Mouse (Mus musculus) macrophage (primary cell): ENCODE measurements around the gene Dnajc3. TPM values are rescaled to one million over a fixed set of nuclear protein-coding genes. Genes with fewer than 3 reads are reported as not detected.
A peak's percentile ranks its signal among the peaks of the same experiment; 100 is the strongest.

Experiments
- H3K27ac ChIP-seq: fragments of 350-480 bp; formaldehyde crosslinking; 2 replicates; pipeline ENCODE4 v1.9.0; 2021
- H3K36me3 ChIP-seq: fragments of 350-480 bp; formaldehyde crosslinking; 2 replicates; pipeline ENCODE4 v1.9.0; 2021; ENCODE audit errors: inconsistent target
- H3K4me3 ChIP-seq: fragments of 350-480 bp; formaldehyde crosslinking; 2 replicates; pipeline ENCODE4 v1.9.0; 2021; ENCODE audit errors: inconsistent target
- H3K79me2 ChIP-seq: fragments of 350-480 bp; formaldehyde crosslinking; 2 replicates; pipeline ENCODE4 v1.9.0; 2021; ENCODE audit errors: inconsistent target
- WGBS: methylation state at CpG from one replicate; pipeline ENCODE4 v1.1.7; 2026; ENCODE audit warnings: inconsistent platforms; ENCODE audit not compliant: missing documents; 5-methylcytosine and 5-hydroxymethylcytosine counted together
- polyA plus RNA-seq: library from polyadenylated mRNA; stranded (reverse); fragments of 250-400 nt; gene quantifications from 3 replicates; pipeline ENCODE4 v1.2.4, GENCODE M21; 2018; ENCODE audit warnings: inconsistent platforms
- total RNA-seq, 78 experiments: library from RNA; depleted of rRNA; stranded (reverse); fragments of 250-400 nt; gene quantifications; 1 replicate in 9 of 78; 2 replicates in 24 of 78; 3 replicates in 43 of 78; 4 replicates in 2 of 78; pipeline ENCODE4 v1.2.4; 2018; ENCODE audit warnings: inconsistent platforms in 56 of 78

The Dnajc3 gene
- 10 to 100 TPM in 18 of 26 experiments, 1 to 10 TPM in 8; 5.5 to 28.0 (median 16.2) TPM for total RNA-seq (2018; cell fraction: chromatin; rRNA removed)
- total RNA-seq (2018; cell fraction: cytosol; rRNA removed), result 10 to 100 TPM; 26.1 to 66.5 (median 40.5) TPM
- total RNA-seq (2018; cell fraction: nucleus; rRNA removed), result 10 to 100 TPM; 13.3 to 71.4 (median 39.3) TPM
- 40.1 to 53.3 TPM (median 47.7 TPM) in 3 replicates for polyA plus RNA-seq

DNA sequence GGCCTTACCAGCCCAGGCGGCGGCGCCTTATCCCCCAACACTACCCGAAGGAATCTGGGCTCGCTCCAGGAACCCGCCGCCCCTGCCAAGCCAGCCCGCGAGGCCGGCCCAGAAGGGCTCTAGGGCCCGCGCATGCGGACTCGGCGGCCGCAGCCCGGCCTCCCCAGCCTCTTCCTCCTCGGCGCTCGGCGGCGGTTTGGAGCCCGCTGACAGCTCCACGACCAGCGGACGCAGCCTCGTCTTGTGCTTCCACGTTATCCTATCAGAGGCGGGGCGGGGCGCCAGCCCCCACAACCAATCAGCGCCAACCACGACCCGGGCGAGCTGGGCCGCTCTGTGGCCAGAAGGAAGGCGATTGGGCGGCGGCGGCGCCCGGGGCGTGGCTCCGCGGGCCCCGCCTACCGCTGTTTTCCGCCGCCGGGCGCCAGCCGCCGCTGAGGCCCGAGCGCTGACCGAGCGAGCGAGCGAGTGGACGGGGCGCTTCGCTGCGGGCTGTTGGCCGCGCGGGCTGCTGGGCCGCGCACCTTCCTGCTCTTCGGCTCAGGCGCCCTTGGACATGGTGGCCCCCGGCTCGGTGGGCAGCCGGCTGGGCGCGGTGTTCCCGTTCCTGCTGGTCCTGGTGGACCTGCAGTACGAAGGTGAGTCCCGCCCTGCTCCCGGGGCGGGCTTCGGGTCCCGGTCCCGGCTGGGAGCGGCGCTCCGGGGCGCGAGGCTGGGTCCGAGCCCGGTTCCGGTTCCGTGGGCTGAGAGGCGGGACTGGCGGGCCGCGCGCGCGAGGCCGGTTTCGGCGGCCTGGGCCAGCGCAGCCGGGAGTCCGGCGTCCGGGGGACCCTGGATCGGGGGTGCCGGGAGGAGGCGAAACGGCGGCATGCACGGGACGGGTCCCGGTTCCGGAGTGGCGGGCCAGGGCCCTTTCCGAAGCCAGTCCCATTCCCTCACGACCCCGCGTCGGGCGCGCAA lies at the start of gene Dnajc3:
Gene Dnajc3 (plus strand): TSS at position 444 of the 960 bp plus-strand sequence.
- WGBS, result under 1% methylated on average over 100 of the region's 124 CpGs
- peak within 1 kb of the TSS; percentile 54 for H3K27ac ChIP-seq

DNA sequence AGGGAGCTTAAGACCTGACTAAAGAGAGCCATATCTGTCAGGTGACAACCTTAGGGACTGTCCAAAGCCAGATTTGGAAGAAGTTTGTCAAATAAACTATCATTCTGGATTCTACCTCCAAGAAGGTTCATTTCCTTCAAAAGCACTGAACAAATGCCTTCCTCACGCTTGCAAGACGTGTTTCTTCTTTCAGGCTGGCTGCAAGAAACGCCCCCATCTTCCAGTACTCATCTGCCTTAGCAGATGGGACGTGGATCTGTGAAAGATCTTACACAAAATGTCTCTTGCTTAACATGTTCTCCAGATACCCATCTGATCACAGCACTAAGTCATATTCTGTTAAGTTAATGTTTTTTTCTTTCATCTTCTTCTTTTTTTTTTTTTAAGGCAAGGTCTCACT lies 47.7 kb upstream of the Dnajc3 start:
- 88% methylated on average over 4 of the region's 4 CpGs for WGBS
- H3K79me2 ChIP-seq, result no peaks in the 10 kb centered on the region
- H3K36me3 ChIP-seq, result no peaks in the 10 kb centered on the region
- H3K4me3 ChIP-seq, result no peak overlapping the region
- no peak overlapping the region for H3K27ac ChIP-seq

More for the DNA sequence above, at the start of gene Dnajc3:
- Histone ChIP-seq H3K4me3 (peak within 1 kb of the TSS; percentile 62), H3K79me2 (peaks cover 46% of the 10 kb centered on the region), H3K36me3 (no peaks in the 10 kb centered on the region)

DNA sequence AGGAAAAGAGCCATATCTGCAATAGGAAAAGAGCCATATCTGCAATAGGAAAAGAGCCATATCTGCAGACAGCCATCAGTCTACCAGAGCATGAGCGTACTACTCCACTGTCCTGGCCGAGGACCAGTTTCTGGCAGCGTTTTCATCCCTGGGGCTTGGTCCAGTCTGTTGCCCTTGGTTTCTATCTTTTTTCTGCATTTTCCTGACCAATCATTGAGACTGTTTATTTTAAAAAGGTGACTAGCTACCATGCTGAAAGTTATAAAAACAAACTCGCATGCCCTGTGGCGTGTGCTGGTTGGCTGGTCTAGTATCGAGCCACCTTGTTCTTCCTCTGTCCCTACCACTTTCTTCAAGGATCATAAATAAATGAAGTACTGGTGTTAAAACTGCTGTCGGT lies 42.5 kb upstream of the Dnajc3 start:
- WGBS, result 88% methylated on average over 7 of the region's 7 CpGs
- Histone ChIP-seq H3K4me3 (no peak overlapping the region), H3K36me3 (no peaks in the 10 kb centered on the region), H3K79me2 (no peaks in the 10 kb centered on the region), H3K27ac (no peak overlapping the region)

DNA sequence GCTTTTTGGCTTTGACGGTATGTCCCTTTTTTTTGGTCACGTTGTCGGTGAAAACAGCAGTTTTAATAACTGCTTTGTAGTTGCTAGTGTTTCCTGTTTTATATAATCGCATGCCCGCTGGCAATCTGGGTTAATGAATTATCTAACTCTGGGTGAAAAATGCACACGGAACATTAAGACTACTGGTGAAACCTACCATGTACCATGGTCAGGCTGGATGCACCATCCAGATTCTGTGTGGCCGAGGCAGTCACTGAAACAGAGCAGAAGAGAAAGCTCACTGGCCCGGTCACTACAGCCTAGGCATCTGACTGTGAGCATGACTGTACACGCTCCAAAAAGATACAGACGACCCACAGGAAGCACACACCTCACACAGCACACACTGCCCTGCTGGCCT lies 42.1 kb upstream of the Dnajc3 start:
- Histone ChIP-seq H3K79me2 (no peaks in the 10 kb centered on the region), H3K36me3 (no peaks in the 10 kb centered on the region), H3K4me3 (no peak overlapping the region), H3K27ac (no peak overlapping the region)
- WGBS, result 77% methylated on average over 10 of the region's 10 CpGs

DNA sequence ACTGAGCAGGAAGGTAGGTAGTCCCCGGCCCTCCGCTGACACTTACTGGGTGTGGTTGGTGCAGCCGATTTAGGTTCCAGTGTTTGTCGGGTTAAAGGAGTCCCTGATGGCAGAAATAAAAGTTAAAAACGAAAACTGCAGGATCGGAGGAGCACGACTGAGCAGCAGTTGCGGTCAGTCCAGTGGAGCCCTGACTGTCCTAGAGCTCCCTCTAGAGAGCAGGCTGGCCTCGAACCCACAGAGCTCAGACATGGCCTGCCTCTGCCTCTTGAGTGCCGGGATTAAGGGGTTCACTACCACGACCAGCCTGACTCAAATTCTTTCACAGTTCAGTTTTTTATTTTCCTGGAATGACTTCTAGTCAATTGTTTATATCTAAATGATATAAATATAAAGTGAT lies 37.8 kb upstream of the Dnajc3 start:
- H3K79me2 ChIP-seq, result no peaks in the 10 kb centered on the region
- H3K4me3 ChIP-seq, result no peak overlapping the region
- WGBS, result 82% methylated on average over 11 of the region's 11 CpGs
- H3K36me3 ChIP-seq, result no peaks in the 10 kb centered on the region
- H3K27ac ChIP-seq, result no peak overlapping the region

DNA sequence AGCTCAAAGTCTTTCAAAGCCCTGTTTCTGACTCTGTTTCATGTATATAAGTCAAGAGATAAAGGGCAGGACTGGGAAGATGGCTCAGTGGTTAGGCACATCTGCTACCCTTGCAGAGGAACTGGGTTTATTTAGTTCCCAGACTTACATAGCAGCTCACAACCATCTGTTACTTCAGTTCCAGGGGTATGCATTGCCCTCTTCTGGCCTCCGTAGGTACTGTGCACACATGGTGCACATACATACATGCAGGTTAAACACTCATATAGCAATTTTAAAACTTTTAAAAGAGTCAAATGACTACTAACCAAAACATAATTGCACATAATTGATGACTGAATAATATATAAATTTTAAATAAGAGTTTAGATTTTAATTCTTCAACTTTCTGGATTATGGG lies 36.9 kb upstream of the Dnajc3 start:
- Histone ChIP-seq H3K27ac (no peak overlapping the region), H3K36me3 (no peaks in the 10 kb centered on the region), H3K79me2 (no peaks in the 10 kb centered on the region), H3K4me3 (no peak overlapping the region)
- 91% methylated on average over 1 of the region's 1 CpGs for WGBS

DNA sequence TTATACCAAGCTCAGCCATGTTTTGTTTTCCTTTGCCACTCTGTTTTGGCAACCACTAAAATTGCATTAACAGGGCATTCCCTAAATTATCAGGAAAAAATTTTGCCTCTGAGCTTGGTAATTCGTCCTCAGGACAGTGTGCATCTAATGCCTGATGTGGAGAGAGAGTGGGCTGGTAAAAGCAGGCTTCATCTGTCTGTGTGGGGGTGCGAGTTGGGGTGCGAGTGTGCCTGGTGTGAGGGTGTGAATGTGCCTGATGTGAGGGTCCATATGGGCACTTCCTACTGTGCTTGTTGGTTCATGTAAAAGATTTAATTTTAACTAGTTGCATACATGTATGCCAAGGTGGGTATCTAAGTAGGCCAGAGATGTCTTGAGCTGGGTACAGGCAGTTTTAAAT lies 34.4 kb upstream of the Dnajc3 start:
- Histone ChIP-seq H3K27ac (no peak overlapping the region), H3K79me2 (no peaks in the 10 kb centered on the region), H3K36me3 (no peaks in the 10 kb centered on the region), H3K4me3 (no peak overlapping the region)
- 86% methylated on average over 3 of the region's 3 CpGs for WGBS

DNA sequence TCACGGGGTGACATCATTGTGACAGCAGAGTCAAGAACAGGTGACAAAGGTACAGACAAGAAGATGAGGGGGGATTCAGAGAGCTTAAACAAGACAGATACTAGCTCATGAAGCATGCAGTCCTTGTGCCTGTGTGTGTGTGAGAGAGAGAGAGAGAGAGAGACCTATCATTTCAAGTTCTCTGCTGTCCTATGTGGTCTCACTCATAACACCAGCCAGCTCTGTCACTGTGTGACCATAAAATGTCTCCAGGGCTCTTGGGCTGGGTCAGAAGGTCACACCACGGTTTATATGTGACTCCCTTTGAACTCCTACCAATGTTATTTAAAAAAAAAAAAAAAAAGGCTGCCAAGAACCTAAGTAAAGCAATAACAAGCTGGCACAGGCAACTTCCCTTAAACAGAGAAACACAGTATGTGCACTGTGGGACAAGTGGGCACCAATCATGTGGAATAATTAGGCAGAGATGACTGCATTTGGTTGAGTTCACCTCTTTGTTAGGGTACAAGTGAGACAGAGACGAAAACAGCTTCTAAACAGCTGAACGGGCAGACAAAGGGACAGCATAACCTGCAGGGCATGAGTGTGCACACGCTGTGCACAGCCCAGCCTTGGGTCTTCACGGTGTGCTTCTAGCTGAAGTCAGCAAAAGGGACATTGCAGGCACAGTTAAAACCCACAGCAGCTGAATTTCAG lies 33.8 kb upstream of the Dnajc3 start:
- H3K4me3 ChIP-seq, result no peak overlapping the region
- H3K36me3 ChIP-seq, result no peaks in the 10 kb centered on the region
- H3K27ac ChIP-seq, result no peak overlapping the region
- 90% methylated on average over 6 of the region's 6 CpGs for WGBS
- H3K79me2 ChIP-seq, result no peaks in the 10 kb centered on the region

DNA sequence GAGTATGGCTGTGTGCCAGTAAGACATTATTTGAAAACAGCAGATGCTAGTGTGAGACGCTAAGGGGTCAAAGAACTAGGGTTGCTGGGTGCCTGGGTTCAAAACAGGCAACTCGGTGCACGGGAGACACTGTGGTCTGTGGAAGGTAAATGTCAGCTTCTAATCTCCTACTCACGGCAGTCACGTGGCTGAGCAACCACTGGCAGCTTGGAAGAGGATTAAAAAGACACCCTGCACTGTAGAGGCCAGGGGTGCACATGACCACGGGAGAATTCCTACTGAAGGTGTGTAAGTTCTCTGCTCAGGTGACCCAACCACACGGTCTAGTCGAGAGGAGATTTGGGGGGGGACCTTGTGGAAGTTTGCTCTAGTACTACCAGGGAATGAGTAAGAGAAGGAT lies 30.2 kb upstream of the Dnajc3 start:
- no peak overlapping the region for H3K27ac ChIP-seq
- 88% methylated on average over 8 of the region's 8 CpGs for WGBS
- H3K36me3 ChIP-seq, result no peaks in the 10 kb centered on the region

DNA sequence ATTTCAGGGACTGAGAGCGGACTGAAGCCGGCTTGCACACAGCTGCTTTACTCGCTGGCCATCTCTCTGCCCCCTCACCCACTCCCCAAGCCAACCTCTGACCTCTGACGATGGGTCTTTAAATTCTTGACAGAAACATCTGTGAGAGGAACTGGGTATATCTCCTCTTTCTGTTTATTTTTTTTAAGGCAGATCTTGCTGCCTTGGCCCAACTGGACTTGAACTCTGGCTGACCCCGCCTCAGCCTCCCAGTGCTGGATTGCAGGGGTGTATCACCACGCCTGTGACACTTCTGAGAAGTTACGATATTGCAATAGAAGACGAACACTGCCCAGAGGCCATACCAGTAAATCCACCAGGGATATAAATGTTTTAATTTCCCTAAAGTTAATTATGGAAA lies 27.9 kb upstream of the Dnajc3 start:
- Histone ChIP-seq H3K79me2 (no peaks in the 10 kb centered on the region), H3K4me3 (no peak overlapping the region), H3K36me3 (no peaks in the 10 kb centered on the region), H3K27ac (no peak overlapping the region)
- WGBS, result 82% methylated on average over 8 of the region's 8 CpGs

More for the DNA sequence above, 30.2 kb upstream of the Dnajc3 start:
- Histone ChIP-seq H3K4me3 (no peak overlapping the region), H3K79me2 (no peaks in the 10 kb centered on the region)

DNA sequence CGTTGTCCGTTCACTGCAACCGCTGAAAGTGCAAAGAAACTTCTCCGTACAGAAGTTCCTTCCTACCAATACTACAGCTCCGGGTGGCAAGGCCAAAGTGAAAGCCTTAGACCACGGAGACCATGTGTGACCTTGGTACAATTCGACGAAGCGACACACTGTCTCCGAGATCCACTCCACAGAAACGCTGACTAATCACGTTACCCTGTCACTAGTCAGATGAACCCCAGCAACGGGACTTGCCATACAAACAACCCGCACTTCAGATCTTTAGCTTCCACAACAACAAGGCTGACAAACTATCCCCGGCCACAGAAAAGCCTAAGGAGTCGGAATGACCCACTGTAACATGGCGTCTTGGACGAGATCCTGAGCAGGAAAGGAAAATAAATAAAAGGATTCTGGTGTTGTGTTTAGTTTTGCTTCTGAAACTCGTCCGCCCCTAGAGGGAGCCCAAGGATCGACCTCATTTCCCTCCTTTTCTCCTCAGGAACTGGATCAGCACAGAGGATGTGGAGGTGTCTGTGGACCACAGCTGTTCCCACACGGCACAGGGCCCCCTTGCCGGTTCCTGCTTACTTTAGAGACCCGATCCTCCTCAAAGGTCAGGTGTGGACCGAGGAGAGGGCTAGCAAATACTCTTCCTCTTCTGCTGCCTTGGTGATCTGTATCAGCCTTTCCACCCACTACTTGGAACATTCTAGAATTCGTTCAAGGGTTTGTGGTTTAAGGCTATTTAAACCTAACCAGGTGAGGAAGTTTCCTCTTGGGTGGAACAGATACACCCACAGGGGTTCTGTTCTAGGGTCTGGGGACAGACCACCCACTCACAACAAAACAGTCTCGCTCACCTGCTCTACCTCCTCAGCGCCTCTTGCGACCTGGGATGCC lies 27.2 kb upstream of the Dnajc3 start:
- 32% methylated on average over 29 of the region's 29 CpGs for WGBS
- H3K27ac ChIP-seq, result no peak overlapping the region
- peak overlapping the region; percentile 25 for H3K4me3 ChIP-seq
- no peaks in the 10 kb centered on the region for H3K36me3 ChIP-seq
- H3K79me2 ChIP-seq, result no peaks in the 10 kb centered on the region

DNA sequence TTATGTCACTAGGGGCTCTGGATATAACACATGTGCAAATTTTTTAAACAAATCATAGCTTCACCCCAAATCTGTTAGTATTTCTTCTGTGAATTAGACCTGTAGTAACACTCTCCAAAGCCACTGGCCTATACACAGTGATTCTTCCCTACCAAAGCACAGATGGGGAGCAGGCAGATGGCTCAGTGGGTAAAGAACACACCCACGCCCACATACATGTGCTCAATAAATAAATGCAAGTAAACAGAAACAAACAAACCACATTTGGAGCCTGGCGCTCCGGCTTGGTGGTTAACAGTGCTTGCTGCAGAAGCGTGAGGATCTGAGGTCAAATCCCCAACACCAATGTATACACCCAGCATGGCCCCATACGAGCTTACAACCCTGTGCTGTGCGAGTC lies 26.3 kb upstream of the Dnajc3 start:
- no peak overlapping the region for H3K4me3 ChIP-seq
- no peaks in the 10 kb centered on the region for H3K36me3 ChIP-seq
- no peaks in the 10 kb centered on the region for H3K79me2 ChIP-seq
- no peak overlapping the region for H3K27ac ChIP-seq
- 92% methylated on average over 6 of the region's 6 CpGs for WGBS

DNA sequence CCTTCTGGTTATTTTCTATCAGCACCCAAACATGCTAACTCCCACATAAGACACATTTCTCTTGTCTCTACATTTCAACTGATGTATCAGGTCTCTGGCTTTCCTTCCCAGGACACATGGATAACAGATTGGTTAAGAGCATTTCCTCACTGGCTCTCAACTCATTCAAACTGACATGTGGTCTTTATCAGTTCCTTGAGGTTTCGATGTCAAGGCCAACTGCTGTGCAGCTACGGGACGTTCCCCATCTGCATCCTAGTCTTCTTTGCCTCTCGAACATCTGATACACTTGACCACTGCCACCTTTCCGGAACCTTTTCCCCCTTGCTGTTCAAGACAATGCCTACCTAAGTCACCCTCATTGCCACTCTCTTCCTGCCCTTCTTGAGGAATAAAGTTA lies 24.1 kb upstream of the Dnajc3 start:
- no peak overlapping the region for H3K27ac ChIP-seq
- 42% methylated on average over 5 of the region's 5 CpGs for WGBS
- no peaks in the 10 kb centered on the region for H3K79me2 ChIP-seq
- H3K36me3 ChIP-seq, result no peaks in the 10 kb centered on the region
- H3K4me3 ChIP-seq, result no peak overlapping the region

DNA sequence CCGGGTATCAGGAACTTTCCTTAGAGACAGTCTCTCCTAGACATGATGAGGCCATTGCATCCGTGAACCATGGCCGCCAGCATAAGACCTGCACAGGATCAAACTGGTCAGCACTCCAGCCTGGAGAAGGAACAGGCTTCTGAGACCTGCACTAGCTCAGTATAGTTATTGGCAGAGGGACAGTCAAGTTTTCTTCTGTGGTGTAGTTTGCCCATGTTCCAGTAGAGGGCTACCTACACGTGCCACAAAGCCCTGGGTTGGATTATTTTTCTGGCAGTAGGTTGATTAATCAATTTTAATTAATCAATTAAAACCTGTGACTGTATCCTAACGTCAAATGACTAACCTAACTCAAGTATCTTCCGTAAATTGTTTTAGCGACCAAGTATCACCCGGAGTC lies 18.8 kb upstream of the Dnajc3 start:
- 64% methylated on average over 8 of the region's 8 CpGs for WGBS
- no peak overlapping the region for H3K4me3 ChIP-seq
- no peaks in the 10 kb centered on the region for H3K79me2 ChIP-seq
- H3K27ac ChIP-seq, result no peak overlapping the region
- no peaks in the 10 kb centered on the region for H3K36me3 ChIP-seq
